Mouse (Mus musculus) forebrain, embryonic 15.5 days (tissue): ENCODE results near the gene Tmem54. TPM values are rescaled to one million over a fixed set of nuclear protein-coding genes. Genes with fewer than 3 reads are reported as not detected.

Experiments
- ATAC-seq: fragments of 200-750 bp; cut with Nextera tagmentation; replicated peaks from 2 replicates; pipeline ENCODE4 v1.8.0; 2017; ENCODE audit warnings: mild to moderate bottlenecking, moderate TSS enrichment, moderate library complexity
- H3K27ac ChIP-seq: fragments of 300-500 bp; sonication (generic); replicated peaks from 2 replicates; pipeline ENCODE4 v1.5.1; 2015; ENCODE audit warnings: mild to moderate bottlenecking, inconsistent platforms
- H3K27me3 ChIP-seq: fragments of 300-500 bp; sonication (generic); 2 replicates; pipeline ENCODE4 v1.6.1; 2015; ENCODE audit warnings: inconsistent platforms
- H3K36me3 ChIP-seq: fragments of 300-500 bp; sonication (generic); 2 replicates; pipeline ENCODE4 v1.6.1; 2015; ENCODE audit warnings: mild to moderate bottlenecking, inconsistent platforms
- H3K4me1 ChIP-seq: fragments of 300-500 bp; sonication (generic); 2 replicates; pipeline ENCODE4 v1.6.1; 2015; ENCODE audit warnings: inconsistent platforms
- H3K4me2 ChIP-seq: fragments of 300-500 bp; sonication (generic); replicated peaks from 2 replicates; pipeline ENCODE4 v1.6.1; 2015; ENCODE audit warnings: mild to moderate bottlenecking, inconsistent platforms
- H3K4me3 ChIP-seq: fragments of 300-500 bp; sonication (generic); 2 replicates; pipeline ENCODE4 v1.5.1; 2015; ENCODE audit warnings: mild to moderate bottlenecking, inconsistent platforms
- H3K9ac ChIP-seq: fragments of 300-500 bp; sonication (generic); replicated peaks from 2 replicates; pipeline ENCODE4 v1.6.1; 2015; ENCODE audit warnings: mild to moderate bottlenecking, inconsistent platforms
- H3K9me3 ChIP-seq: fragments of 300-500 bp; sonication (generic); 2 replicates; pipeline ENCODE4 v1.6.1; 2016; ENCODE audit warnings: inconsistent platforms
- WGBS: fragments of 180-500 bp; shearing (Covaris S2); methylation state at CpG from one replicate; pipeline ENCODE4 v1.1.7; 2015; ENCODE audit warnings: mixed read lengths; 5-methylcytosine and 5-hydroxymethylcytosine counted together
- polyA plus RNA-seq: library from polyadenylated mRNA; unstranded; fragments of >200 nt; fragmentation: Nextera tagmentation; extraction: Ambion mirVana; gene quantifications from 2 replicates; pipeline ENCODE4 v1.2.1, GENCODE M21; 2015

The Tmem54 gene
- polyA plus RNA-seq, result not detected in 2 replicates

DNA sequence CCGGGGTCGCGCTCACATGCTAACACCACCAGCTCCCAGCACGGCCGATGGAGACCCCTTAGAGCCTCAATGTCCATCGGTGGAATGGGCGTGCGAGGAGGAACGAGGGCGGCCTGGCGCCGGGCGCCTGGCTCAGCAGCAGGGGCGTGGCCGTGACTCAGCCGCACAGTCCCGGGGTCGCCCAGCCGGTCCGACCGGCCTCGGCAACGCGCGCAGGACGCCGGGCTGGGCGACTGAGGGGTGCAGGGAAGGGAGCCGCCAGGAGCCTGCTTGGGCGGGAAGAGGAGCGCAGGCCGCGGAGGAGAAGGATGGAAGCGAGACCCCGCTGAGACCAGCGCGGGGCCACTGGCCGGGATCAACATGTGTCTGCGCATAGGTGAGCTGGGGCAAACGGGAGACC, at the start of gene Tmem54:
Gene Tmem54 (plus strand): TSS at position 193 of the 400 bp plus-strand sequence.
- Histone ChIP-seq H3K9me3 (no peaks in the 10 kb centered on the region), H3K4me2 (peak within 1 kb of the TSS; percentile 39), H3K4me1 (peaks cover 5% of the 10 kb centered on the region), H3K4me3 (peak within 1 kb of the TSS; percentile 20), H3K9ac (no peak within 1 kb of the TSS), H3K27me3 (peaks cover 35% of the 10 kb centered on the region), H3K36me3 (no peaks in the 10 kb centered on the region), H3K27ac (no peak within 1 kb of the TSS)
- 2% methylated on average over 39 of the region's 40 CpGs for WGBS
- ATAC-seq, result no peak

- WGBS, result 88% methylated on average over 5 of the region's 5 CpGs
Measured at GRCm38 (mm10) chr4:129055562-129055961, 49.8 kb upstream of the Tmem54 start.

GRCm38 (mm10) chr4:129057533-129058206, 47.7 kb upstream of the Tmem54 start:
- ATAC-seq, result peak; percentile 97
- Histone ChIP-seq H3K27me3 (no peaks in the 10 kb centered on the region), H3K4me3 (peak overlapping the region; percentile 89), H3K4me2 (peak overlapping the region; percentile 96), H3K9ac (peak overlapping the region; percentile 87), H3K27ac (peak overlapping the region; percentile 95), H3K36me3 (no peaks in the 10 kb centered on the region), H3K4me1 (peaks cover 22% of the 10 kb centered on the region), H3K9me3 (no peaks in the 10 kb centered on the region)
- 3% methylated on average over 43 of the region's 44 CpGs for WGBS

More at GRCm38 (mm10) chr4:129055562-129055961, 49.8 kb upstream of the Tmem54 start:
- Histone ChIP-seq H3K9ac (no peak overlapping the region), H3K4me3 (no peak overlapping the region), H3K9me3 (no peaks in the 10 kb centered on the region), H3K36me3 (no peaks in the 10 kb centered on the region), H3K27me3 (0 out of 2 replicates have a peak, but pooled peaks cover 4% of the 10 kb centered on the region), H3K27ac (no peak overlapping the region), H3K4me2 (no peak overlapping the region), H3K4me1 (peaks cover 19% of the 10 kb centered on the region)
- no peak for ATAC-seq

DNA sequence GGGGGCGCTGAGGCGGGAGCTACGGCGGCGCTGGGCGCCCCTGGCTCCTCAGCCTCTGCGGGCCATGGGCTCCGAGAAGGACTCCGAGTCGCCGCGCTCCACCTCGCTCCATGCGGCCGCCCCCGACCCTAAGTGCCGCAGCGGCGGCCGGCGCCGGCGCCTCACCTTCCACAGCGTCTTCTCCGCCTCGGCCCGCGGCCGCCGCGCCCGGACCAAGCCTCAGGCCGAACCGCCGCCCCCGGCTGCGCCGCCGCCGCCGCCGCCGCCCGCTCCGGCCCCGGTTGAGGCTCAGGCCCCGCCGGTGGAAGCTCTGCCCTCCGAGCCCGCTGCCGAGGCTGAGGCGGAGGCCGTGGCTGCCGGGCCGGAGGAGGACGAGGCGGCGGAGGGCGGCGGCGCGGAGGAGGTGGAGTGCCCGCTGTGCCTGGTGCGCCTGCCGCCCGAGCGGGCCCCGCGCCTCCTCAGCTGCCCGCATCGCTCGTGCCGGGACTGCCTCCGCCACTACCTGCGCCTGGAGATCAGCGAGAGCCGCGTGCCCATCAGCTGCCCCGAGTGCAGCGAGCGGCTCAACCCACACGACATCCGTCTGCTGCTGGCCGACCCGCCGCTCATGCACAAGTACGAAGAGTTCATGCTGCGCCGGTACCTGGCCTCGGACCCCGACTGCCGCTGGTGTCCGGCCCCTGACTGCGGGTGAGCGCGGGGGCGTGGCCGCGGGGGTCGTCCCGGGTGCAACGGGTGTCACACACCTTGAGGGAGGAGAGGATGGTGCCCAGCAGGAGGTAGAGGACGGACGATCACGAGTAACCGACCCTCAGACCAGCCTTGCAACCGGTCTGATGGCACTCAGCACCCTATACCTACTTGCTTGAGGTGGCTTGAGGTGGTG, 46.9 kb upstream of the Tmem54 start, which contains the start of gene Rnf19b:
Gene Rnf19b (plus strand): TSS at position 65 of the 886 bp plus-strand sequence.
- ATAC-seq, result peak; percentile 66
- Histone ChIP-seq H3K27ac (peak within 1 kb of the TSS; percentile 95), H3K27me3 (no peaks in the 10 kb centered on the region), H3K36me3 (no peaks in the 10 kb centered on the region), H3K9me3 (no peaks in the 10 kb centered on the region), H3K9ac (peak within 1 kb of the TSS; percentile 87), H3K4me1 (peaks cover 22% of the 10 kb centered on the region), H3K4me3 (peak within 1 kb of the TSS; percentile 89), H3K4me2 (peak within 1 kb of the TSS; percentile 96)
- WGBS, result under 1% methylated on average over 106 of the region's 107 CpGs

GRCm38 (mm10) chr4:129059125-129059551, 46.2 kb upstream of the Tmem54 start:
- H3K27ac ChIP-seq, result 0 out of 2 replicates have a peak overlapping the region, but pooled peaks have one; percentile 95
- 2% methylated on average over 13 of the region's 13 CpGs for WGBS
- ATAC-seq, result no peak

DNA sequence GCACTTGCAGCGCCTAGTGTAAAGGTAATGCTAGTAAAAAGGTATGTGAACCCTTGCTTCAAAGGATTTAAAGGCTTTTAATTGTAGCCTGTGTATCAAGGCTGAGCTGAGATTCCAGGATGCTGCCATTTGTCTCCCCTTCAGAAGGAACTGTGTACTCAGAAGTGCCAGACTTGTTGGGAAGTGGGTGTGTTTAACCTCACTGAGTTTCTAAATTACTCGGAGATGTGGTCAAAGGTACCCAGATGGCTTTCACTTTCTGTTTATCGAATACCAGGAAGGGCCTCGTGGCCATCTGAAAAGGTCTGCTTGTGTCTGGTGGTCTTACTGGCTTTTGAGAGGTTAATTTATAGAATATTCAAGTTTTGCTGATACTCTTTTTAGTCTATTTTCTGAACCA, 45.4 kb upstream of the Tmem54 start:
- peaks cover 22% of the 10 kb centered on the region for H3K4me1 ChIP-seq
- ATAC-seq, result no peak
- peak overlapping the region; percentile 89 for H3K4me3 ChIP-seq
- no peak overlapping the region for H3K27ac ChIP-seq
- 61% methylated on average over 4 of the region's 4 CpGs for WGBS
- H3K36me3 ChIP-seq, result no peaks in the 10 kb centered on the region
- H3K4me2 ChIP-seq, result peak overlapping the region; percentile 96
- no peaks in the 10 kb centered on the region for H3K9me3 ChIP-seq
- H3K27me3 ChIP-seq, result no peaks in the 10 kb centered on the region
- H3K9ac ChIP-seq, result peak overlapping the region; percentile 87; the same call in 1 of the 2 replicates

More at GRCm38 (mm10) chr4:129059125-129059551, 46.2 kb upstream of the Tmem54 start:
- Histone ChIP-seq H3K9ac (peak overlapping the region; percentile 87), H3K4me3 (peak overlapping the region; percentile 89), H3K4me2 (peak overlapping the region; percentile 96), H3K27me3 (no peaks in the 10 kb centered on the region), H3K36me3 (no peaks in the 10 kb centered on the region), H3K9me3 (no peaks in the 10 kb centered on the region), H3K4me1 (peaks cover 22% of the 10 kb centered on the region)

DNA sequence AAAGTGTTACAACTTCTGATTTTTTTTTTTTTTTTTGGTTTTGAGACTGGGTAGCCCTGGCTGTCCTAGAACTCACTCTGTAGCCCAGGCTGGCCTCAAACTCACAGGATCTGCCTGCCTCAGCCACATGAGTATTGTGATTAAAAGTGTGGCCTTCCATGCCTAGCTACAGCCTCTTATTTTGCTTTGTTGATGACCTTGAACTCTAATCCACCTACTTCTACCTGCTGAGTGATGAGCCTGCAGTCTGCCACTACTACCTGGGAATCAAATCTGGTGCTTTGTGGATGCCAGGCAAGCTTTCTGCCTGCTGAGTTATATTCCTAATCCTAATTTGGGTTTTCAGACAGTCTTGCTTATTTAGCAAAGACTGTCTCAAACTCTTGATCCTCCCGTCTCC, 43.9 kb upstream of the Tmem54 start:
- 96% methylated on average over 1 of the region's 1 CpGs for WGBS
- Histone ChIP-seq H3K36me3 (no peaks in the 10 kb centered on the region), H3K4me2 (no peak overlapping the region)

DNA sequence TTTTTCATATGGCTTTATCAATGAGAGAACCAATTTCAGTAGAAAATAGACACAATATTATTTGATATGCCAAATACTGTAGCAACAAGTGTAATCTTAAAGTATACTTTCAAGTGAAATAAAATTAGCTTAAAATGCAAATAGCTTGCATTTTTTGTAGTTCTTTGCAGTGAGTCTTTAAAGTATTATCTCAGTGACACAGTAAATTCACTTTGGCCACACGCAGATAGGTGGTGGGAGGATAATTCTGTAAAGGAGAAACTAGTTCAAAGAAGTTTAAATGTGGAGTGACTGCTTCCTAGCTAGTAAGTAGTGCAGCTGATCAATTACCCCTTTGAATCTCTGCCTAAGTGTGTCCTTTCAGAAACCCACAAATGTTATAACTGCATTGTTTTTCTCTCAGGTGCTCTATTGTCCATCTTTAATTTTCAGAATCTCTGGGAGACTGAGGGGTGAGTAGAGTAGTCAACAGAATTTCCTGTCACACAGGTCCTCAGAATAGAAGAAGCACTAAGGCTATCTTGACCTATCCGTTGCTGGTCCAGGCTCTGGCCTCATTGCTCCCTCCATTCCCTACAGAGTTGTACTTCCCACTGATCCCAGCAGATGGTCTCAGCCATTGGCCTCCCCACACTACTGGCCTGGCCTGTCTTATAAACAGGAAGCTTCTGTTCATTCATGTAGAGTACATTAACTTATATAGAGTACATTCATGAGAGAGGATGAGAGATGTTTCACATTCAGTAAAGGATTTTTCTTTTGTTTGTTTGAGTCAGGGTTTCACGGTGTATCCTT, 42.9 kb upstream of the Tmem54 start:
- WGBS, result 84% methylated on average over 3 of the region's 3 CpGs
- H3K27me3 ChIP-seq, result no peaks in the 10 kb centered on the region

More for the DNA sequence above, 43.9 kb upstream of the Tmem54 start:
- H3K9me3 ChIP-seq, result no peaks in the 10 kb centered on the region
- H3K4me3 ChIP-seq, result no peak overlapping the region
- H3K27me3 ChIP-seq, result no peaks in the 10 kb centered on the region
- H3K27ac ChIP-seq, result no peak overlapping the region
- H3K4me1 ChIP-seq, result peaks cover 22% of the 10 kb centered on the region
- no peak for ATAC-seq
- H3K9ac ChIP-seq, result no peak overlapping the region

GRCm38 (mm10) chr4:129065688-129066236, 39.6 kb upstream of the Tmem54 start:
- Histone ChIP-seq H3K4me3 (no peak overlapping the region), H3K36me3 (no peaks in the 10 kb centered on the region), H3K9me3 (no peaks in the 10 kb centered on the region), H3K4me1 (0 out of 2 replicates have a peak, but pooled peaks cover 2% of the 10 kb centered on the region), H3K4me2 (no peak overlapping the region), H3K27me3 (no peaks in the 10 kb centered on the region), H3K27ac (no peak overlapping the region), H3K9ac (no peak overlapping the region)
- no peak for ATAC-seq

More for the DNA sequence above, 42.9 kb upstream of the Tmem54 start:
- H3K4me1 ChIP-seq, result peaks cover 19% of the 10 kb centered on the region
- no peak overlapping the region for H3K27ac ChIP-seq
- no peaks in the 10 kb centered on the region for H3K36me3 ChIP-seq
- no peak overlapping the region for H3K4me3 ChIP-seq
- no peaks in the 10 kb centered on the region for H3K9me3 ChIP-seq
- no peak for ATAC-seq
- H3K4me2 ChIP-seq, result no peak overlapping the region
- no peak overlapping the region for H3K9ac ChIP-seq

GRCm38 (mm10) chr4:129067638-129068415, 37.5 kb upstream of the Tmem54 start:
- 86% methylated on average over 5 of the region's 5 CpGs for WGBS
- no peak overlapping the region for H3K9ac ChIP-seq
- no peak for ATAC-seq

More at GRCm38 (mm10) chr4:129067638-129068415, 37.5 kb upstream of the Tmem54 start:
- H3K4me3 ChIP-seq, result no peak overlapping the region
- H3K36me3 ChIP-seq, result no peaks in the 10 kb centered on the region
- no peak overlapping the region for H3K4me2 ChIP-seq
- no peak overlapping the region for H3K27ac ChIP-seq
- no peaks in the 10 kb centered on the region for H3K4me1 ChIP-seq
- H3K27me3 ChIP-seq, result no peaks in the 10 kb centered on the region
- H3K9me3 ChIP-seq, result no peaks in the 10 kb centered on the region
